Mouse (Mus musculus) cortical plate, adult 2 months (tissue): ENCODE results near the gene Trp53tg5.

Experiments used
- CTCF ChIP-seq: fragments of 200-500 bp; IDR thresholded peaks from 2 replicates; pipeline ENCODE4 v1.5.1; 2011; ENCODE audit warnings: mild to moderate bottlenecking, control low read depth, low read length; ENCODE audit not compliant: insufficient read depth; ENCODE audit errors: extremely low read depth
- POLR2A ChIP-seq: fragments of 200-500 bp; IDR thresholded peaks from 2 replicates; pipeline ENCODE4 v1.6.1; 2011; ENCODE audit warnings: mild to moderate bottlenecking, low read length, control low read depth; ENCODE audit not compliant: insufficient read depth; ENCODE audit errors: extremely low read depth

DNA sequence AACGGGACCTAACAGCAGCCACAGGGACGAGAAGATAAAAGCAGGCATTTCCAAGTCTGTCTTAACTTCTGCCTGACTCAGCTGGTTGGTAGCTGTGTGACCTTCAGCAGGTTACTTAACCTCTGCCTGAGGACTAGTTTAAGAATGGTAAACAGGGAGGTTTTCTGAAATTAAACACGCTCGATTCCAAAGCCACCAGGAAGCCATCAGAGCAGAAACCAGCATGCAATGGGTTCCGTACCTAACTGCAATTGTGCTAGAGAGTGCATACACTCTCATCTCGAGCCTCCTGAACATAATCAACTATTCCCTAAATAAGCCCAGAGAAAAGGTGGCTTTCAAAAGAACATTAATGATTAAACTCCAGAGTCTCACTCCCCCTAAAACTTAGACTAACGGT is 31.8 kb downstream of the Trp53tg5 start:
- TF ChIP-seq CTCF, result no peak
- TF ChIP-seq POLR2A, result no peak
